Mouse (Mus musculus): ENCODE measurements around the gene Fat4.

- no peak for TF ChIP-seq CTCF (IDR thresholded peaks at IDR 0.05; ENCODE audit: low read depth, low read length)
- TF ChIP-seq POLR2A (IDR thresholded peaks at IDR 0.05; ENCODE audit: insufficient read depth, low read length): no peak
- no peak for TF ChIP-seq EP300 (IDR thresholded peaks at IDR 0.05; ENCODE audit: insufficient read depth, low read depth, low read length)
Observed at GRCm38 (mm10) chr3:38928076-38928686, 41.4 kb downstream of the Fat4 start.
